Mouse (Mus musculus) erythroblast, embryonic 14.5 days (primary cell): ENCODE results near the gene Vamp2. TPM values are rescaled to one million over a fixed set of nuclear protein-coding genes. Genes with fewer than 3 reads are reported as not detected.
"Not testable (repeated sequence)": the region's sequence is repeated elsewhere in the genome, so short reads cannot be mapped to it uniquely, and the experiment has no call there.

Experiments
- H3K27me3 ChIP-seq: 2 replicates; pipeline ENCODE4 v1.6.1; 2012; ENCODE audit warnings: inconsistent platforms; ENCODE audit not compliant: control insufficient read depth
- H3K36me3 ChIP-seq: 2 replicates; pipeline ENCODE4 v1.6.1; 2012; ENCODE audit warnings: mild to moderate bottlenecking, inconsistent platforms; ENCODE audit not compliant: control insufficient read depth
- H3K4me1 ChIP-seq: 2 replicates; pipeline ENCODE4 v1.6.1; 2012; ENCODE audit warnings: inconsistent platforms; ENCODE audit not compliant: control insufficient read depth
- H3K4me3 ChIP-seq: replicated peaks from 2 replicates; pipeline ENCODE3; 2012; ENCODE audit warnings: moderate library complexity, mild to moderate bottlenecking, inconsistent platforms
- H3K9me3 ChIP-seq: 2 replicates; pipeline ENCODE4 v1.6.1; 2012; ENCODE audit warnings: low read length, inconsistent platforms, mixed read lengths; ENCODE audit not compliant: control insufficient read depth
- GATA1 ChIP-seq: IDR thresholded peaks from 2 replicates; pipeline ENCODE4 v1.6.1; 2012; ENCODE audit warnings: low read length, inconsistent platforms, mixed read lengths
- TAL1 ChIP-seq: IDR thresholded peaks from 3 replicates; pipeline ENCODE4 v1.6.1; 2012; ENCODE audit warnings: low read length, inconsistent platforms, mixed read lengths
- polyA plus RNA-seq: library from polyadenylated mRNA; stranded (reverse); fragments of >175 nt; gene quantifications from 2 replicates; pipeline ENCODE4 v1.2.3, GENCODE M21; 2012

The Vamp2 gene
- polyA plus RNA-seq, 1 experiment: 7.9 TPM

GRCm38 (mm10) chr11:69087597-69087996, 693 bp upstream of the Vamp2 start:
- Histone ChIP-seq H3K4me1 (peaks cover 52% of the 10 kb centered on the region), H3K4me3 (peak overlapping the region; percentile 100), H3K36me3 (peaks cover 33% of the 10 kb centered on the region), H3K27me3 (no peaks in the 10 kb centered on the region; the same call in 1 of the 2 replicates), H3K9me3 (no peaks in the 10 kb centered on the region)
- no peak for TF ChIP-seq TAL1
- TF ChIP-seq GATA1: no peak

DNA sequence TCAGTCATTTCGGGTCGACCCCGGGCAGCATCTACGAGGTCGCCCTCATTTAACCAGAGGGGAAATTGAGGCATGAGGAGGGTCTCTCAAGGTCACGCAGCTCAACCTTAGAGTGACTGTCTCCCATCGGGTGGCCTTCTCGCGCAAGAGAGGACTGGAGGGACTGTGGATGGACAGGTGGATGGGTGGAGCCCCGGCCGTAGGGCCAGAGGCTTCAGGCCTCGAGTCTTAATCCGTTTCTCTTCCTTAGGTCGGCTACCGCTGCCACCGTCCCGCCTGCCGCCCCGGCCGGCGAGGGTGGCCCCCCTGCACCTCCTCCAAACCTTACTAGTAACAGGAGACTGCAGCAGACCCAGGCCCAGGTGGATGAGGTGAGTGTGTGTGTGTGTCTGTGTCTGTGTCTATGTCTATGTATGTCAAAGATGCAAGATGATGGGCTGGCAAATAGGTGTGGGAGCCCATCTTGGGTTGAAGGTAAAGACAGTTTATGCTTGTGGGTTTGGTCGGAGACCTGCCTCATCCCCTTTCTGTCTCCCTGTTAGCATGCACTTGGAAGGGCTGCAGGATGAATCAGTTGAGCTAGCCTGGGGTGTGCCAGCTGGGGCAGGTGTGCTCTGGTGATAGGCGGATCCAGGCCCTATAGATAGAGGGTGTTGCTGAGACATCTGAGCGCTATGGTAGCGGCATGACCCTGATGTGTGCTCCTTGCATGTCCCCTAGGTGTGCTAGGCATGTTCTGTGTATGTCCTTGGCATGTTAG, 746 bp downstream of the Vamp2 start:
- H3K27me3 ChIP-seq: no peaks in the 10 kb centered on the region; the same call in 1 of the 2 replicates

DNA sequence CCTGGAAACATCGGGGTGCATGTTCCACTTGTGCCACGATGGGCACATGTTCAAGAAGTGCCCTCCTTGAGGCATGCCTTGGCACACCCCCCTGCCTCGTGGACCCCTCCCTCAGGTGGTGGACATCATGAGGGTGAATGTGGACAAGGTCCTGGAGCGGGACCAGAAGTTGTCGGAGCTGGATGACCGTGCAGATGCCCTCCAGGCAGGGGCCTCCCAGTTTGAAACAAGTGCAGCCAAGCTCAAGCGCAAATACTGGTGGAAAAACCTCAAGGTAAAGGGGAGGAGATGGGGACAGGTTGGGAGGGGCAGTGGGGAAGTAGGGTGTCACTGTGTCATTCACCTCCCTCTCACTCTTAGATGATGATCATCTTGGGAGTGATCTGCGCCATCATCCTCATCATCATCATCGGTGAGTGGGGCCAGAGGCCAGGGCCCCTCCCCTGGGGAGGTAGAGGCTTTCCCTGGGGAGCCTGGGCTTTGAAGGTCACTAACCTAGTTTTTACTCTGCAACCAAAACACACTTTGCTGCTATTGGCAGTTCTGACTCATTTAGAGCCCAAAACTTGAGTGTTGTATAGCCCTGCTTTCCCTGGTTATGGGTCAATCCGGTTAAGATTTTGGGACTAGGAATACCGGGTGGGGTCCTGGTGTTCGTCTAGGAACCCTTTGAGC, 1.5 kb downstream of the Vamp2 start:
- Histone ChIP-seq H3K9me3 (no peaks in the 10 kb centered on the region), H3K4me1 (peaks cover 68% of the 10 kb centered on the region), H3K36me3 (peaks cover 37% of the 10 kb centered on the region), H3K4me3 (peak overlapping the region; percentile 100), H3K27me3 (no peaks in the 10 kb centered on the region; the same call in 1 of the 2 replicates)
- TF ChIP-seq GATA1: no peak
- TF ChIP-seq TAL1: no peak

More for the DNA sequence above, 746 bp downstream of the Vamp2 start:
- peaks cover 37% of the 10 kb centered on the region for H3K36me3 ChIP-seq
- peak overlapping the region; percentile 100 for H3K4me3 ChIP-seq
- TF ChIP-seq TAL1: peak; percentile 83
- peak; percentile 65 for TF ChIP-seq GATA1
- peaks cover 61% of the 10 kb centered on the region for H3K4me1 ChIP-seq
- no peaks in the 10 kb centered on the region for H3K9me3 ChIP-seq

DNA sequence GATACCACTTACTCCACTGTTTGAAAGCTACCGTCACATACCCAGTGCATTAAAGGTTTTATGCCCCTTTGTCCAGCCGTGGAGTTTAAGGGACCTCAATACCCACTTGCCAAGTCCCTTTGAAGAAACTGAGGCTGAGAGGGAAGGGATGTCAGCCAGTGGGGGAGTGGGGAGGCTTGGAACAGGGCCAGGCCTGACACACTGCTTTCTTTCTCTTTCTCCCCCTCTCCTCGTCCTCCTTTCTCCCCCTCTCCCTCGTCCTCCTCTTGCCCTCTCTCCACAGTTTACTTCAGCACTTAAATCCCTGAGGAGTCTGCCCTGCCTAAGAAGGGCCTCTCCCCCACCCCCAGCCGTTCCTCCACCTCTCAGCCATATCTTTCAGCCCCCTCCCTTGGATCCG, 2.1 kb downstream of the Vamp2 start:
- no peak for TF ChIP-seq TAL1
- TF ChIP-seq GATA1: no peak
- H3K4me1 ChIP-seq: peaks cover 75% of the 10 kb centered on the region
- H3K9me3 ChIP-seq: no peaks in the 10 kb centered on the region
- H3K36me3 ChIP-seq: peaks cover 37% of the 10 kb centered on the region
- peak overlapping the region; percentile 100 for H3K4me3 ChIP-seq
- H3K27me3 ChIP-seq: no peaks in the 10 kb centered on the region; the same call in 1 of the 2 replicates

DNA sequence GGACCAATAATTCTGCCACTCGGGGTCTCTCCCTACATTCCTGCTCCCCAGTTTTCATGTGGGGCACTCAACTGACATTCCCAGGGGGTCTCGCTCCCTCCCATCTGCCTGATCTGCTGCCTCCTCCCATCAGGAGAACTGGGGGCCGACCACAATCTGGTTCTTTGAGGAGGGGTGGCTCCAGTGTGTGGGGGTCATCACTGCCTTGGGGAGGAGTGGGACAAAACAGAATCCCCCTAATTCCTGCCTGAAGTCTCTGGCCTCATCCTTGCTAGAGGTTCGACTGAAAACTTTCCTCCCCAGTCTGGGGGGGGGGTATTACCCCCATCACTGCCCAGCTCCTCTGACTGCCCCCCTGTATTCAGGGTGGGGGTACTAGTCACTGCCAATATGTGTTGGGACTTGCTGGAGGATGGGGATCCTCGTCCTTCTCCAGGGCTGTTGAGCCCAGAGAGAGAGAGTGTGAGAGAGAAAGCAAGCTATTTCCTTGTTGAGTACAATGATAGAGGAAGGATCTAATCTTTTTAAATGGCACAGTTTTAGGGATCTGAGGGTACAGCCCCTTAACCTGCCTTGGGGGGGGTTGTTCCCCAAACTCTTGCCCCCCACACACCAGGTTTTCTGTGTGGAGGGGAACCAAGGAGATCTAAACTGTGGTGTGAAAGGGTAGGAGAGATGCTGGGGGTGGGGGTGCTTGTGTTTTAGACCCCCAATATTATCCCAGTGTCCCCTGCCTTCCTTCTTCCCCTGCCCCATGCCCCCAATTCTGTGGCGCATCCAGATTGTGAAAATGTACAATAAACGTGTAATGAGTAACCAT, 3.5 kb downstream of the Vamp2 start:
- TF ChIP-seq GATA1: no peak
- no peak for TF ChIP-seq TAL1
- peaks cover 37% of the 10 kb centered on the region for H3K36me3 ChIP-seq
- peaks cover 89% of the 10 kb centered on the region for H3K4me1 ChIP-seq
- H3K4me3 ChIP-seq: no peak overlapping the region
- H3K9me3 ChIP-seq: no peaks in the 10 kb centered on the region
- H3K27me3 ChIP-seq: no peaks in the 10 kb centered on the region; the same call in 1 of the 2 replicates

GRCm38 (mm10) chr11:69092386-69092751, 4.1 kb downstream of the Vamp2 start:
- H3K9me3 ChIP-seq: no peaks in the 10 kb centered on the region
- TF ChIP-seq GATA1 (no peak), TAL1 (no peak)
- H3K27me3 ChIP-seq: no peaks in the 10 kb centered on the region
- H3K4me1 ChIP-seq: peaks cover 90% of the 10 kb centered on the region
- H3K4me3 ChIP-seq: no peak overlapping the region
- peaks cover 37% of the 10 kb centered on the region for H3K36me3 ChIP-seq

- no peaks in the 10 kb centered on the region for H3K9me3 ChIP-seq
- H3K27me3 ChIP-seq: no peaks in the 10 kb centered on the region
- peaks cover 90% of the 10 kb centered on the region for H3K4me1 ChIP-seq
- no peak overlapping the region for H3K4me3 ChIP-seq
- TF ChIP-seq TAL1 (no peak), GATA1 (no peak)
- H3K36me3 ChIP-seq: peaks cover 37% of the 10 kb centered on the region
Observed at GRCm38 (mm10) chr11:69092871-69093270, 4.6 kb downstream of the Vamp2 start.

DNA sequence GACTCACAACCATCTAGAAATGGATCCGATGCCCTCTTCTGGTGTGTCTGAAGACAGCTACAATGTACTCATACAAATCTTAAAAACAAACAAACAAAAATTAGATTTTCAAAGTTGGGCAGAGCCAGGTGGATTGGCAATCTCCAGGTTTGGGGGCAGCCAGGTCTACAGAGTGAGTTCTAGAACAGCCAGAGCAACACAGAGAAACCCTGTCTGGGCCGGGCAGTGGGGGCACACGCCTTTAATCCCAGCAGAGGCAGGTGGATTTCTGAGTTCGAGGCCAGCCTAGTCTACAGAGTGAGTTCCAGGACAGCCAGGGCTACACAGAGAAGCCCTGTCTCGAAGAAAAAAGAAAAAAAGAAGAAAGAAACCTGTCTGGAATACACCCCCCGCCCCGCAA, 5.6 kb downstream of the Vamp2 start:
- H3K9me3 ChIP-seq, H3K4me3 ChIP-seq, H3K27me3 ChIP-seq: not testable (repeated sequence)
- peaks cover 37% of the 10 kb centered on the region for H3K36me3 ChIP-seq
- peaks cover 92% of the 10 kb centered on the region for H3K4me1 ChIP-seq
